Mouse (Mus musculus) stomach, embryonic 15.5 days (tissue): ENCODE data around the gene Alkbh2. TPM values are rescaled to one million over a fixed set of nuclear protein-coding genes. Genes with fewer than 3 reads are reported as not detected.

ENCODE experiments used
- ATAC-seq: fragments of 200-750 bp; cut with Nextera tagmentation; 2 replicates; pipeline ENCODE4 v1.8.0; 2017; ENCODE audit warnings: low read depth, moderate number of reproducible peaks, moderate TSS enrichment; ENCODE audit not compliant: insufficient read depth, low FRiP score
- H3K27ac ChIP-seq: fragments of 300-500 bp; sonication (generic); 2 replicates; pipeline ENCODE4 v1.5.1; 2015; ENCODE audit warnings: mild to moderate bottlenecking, inconsistent platforms
- H3K27me3 ChIP-seq: fragments of 300-500 bp; sonication (generic); replicated peaks from 2 replicates; pipeline ENCODE4 v1.6.1; 2015; ENCODE audit warnings: inconsistent platforms
- H3K36me3 ChIP-seq: fragments of 300-500 bp; sonication (generic); 2 replicates; pipeline ENCODE4 v1.6.1; 2015; ENCODE audit warnings: inconsistent platforms
- H3K4me1 ChIP-seq: fragments of 300-500 bp; sonication (generic); 2 replicates; pipeline ENCODE4 v1.6.1; 2015; ENCODE audit warnings: inconsistent platforms
- H3K4me2 ChIP-seq: fragments of 300-500 bp; sonication (generic); 2 replicates; pipeline ENCODE4 v1.6.1; 2015; ENCODE audit warnings: mild to moderate bottlenecking, inconsistent platforms
- H3K4me3 ChIP-seq: fragments of 300-500 bp; sonication (generic); replicated peaks from 2 replicates; pipeline ENCODE4 v1.5.1; 2015; ENCODE audit warnings: inconsistent platforms
- H3K9ac ChIP-seq: fragments of 300-500 bp; sonication (generic); 2 replicates; pipeline ENCODE4 v1.6.1; 2015; ENCODE audit warnings: inconsistent platforms
- H3K9me3 ChIP-seq: fragments of 300-500 bp; sonication (generic); 2 replicates; pipeline ENCODE4 v1.6.1; 2016; ENCODE audit warnings: inconsistent platforms
- WGBS: fragments of 180-500 bp; shearing (Covaris S2); methylation state at CpG from one replicate; pipeline ENCODE4 v1.1.7; 2015; 5-methylcytosine and 5-hydroxymethylcytosine counted together
- polyA plus RNA-seq: library from polyadenylated mRNA; unstranded; fragments of >200 nt; fragmentation: Nextera tagmentation; extraction: Ambion mirVana; gene quantifications from 2 replicates; pipeline ENCODE4 v1.2.1, GENCODE M21; 2015

Gene Alkbh2
- polyA plus RNA-seq, 1 experiment from 2014 or later = 13.3 TPM

DNA sequence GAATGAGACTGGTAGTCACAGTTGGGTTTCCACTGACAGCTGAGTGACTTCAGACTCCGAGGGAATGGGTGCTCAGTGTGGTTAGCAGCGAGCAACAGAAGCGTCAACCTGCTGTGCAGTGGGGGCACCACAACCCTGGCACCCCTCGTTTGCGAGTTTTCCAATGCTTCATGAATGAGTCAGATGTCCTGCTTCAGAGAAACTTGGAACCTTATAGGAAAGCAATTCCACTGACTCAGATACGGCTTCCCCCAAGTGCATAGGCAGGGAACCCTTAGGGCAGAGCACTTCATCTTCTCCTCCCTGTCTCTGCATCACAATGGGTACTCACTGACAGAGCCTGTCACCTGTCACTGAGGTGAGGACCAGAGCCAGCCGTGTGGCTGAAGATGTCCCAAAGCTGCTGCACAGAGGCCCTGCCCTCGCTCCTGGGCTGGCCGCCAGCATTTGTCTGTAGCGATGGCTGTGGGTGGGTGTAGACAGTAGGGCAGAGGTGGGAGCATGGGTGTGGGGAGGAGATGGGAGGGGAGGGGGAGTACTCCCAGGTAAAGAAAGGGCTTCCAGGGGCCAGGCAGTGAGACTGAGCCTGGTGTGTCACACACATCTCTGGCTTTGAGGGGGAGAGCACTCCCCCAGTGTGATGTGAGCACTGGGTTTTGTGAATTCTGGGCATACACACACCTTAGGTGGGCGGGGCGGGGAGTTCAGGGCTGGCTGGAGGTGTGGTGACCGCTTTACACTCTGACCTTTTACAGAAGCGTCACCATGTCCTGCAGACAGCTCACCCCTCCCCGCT, 9.7 kb upstream of the Alkbh2 start:
- Histone ChIP-seq H3K27me3 (no peaks in the 10 kb centered on the region), H3K4me3 (no peak overlapping the region), H3K9ac (no peak overlapping the region), H3K36me3 (no peaks in the 10 kb centered on the region; the same call in 1 of the 2 replicates), H3K4me2 (no peak overlapping the region), H3K4me1 (peaks cover 32% of the 10 kb centered on the region), H3K9me3 (no peaks in the 10 kb centered on the region), H3K27ac (peak overlapping the region; percentile 65; the same call in 1 of the 2 replicates)
- WGBS = 74% methylated on average over 15 of the region's 15 CpGs
- no peak for ATAC-seq

DNA sequence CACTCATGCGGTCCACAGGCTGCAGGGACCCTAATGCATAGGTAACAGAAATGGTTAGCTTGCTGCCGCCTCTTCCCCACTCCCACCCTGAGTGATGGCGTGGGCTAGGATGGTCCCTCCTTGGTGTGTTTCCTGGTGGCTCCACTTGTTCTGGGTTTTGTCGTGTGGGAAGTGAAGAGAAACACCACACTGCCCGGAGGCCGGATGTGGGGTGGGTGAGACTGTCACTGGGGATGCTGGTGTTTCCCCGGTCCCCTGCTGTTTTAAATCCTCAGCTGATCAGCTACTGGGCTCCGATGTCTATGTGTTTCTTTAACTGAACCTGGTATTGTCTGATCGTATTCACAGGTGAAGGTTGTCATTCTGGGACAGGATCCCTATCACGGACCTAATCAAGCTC, 7.5 kb upstream of the Alkbh2 start:
- no peak overlapping the region for H3K4me3 ChIP-seq
- H3K4me2 ChIP-seq = no peak overlapping the region
- no peaks in the 10 kb centered on the region; the same call in 1 of the 2 replicates for H3K36me3 ChIP-seq
- H3K27ac ChIP-seq = no peak overlapping the region
- no peak overlapping the region for H3K9ac ChIP-seq
- no peak for ATAC-seq
- WGBS = 90% methylated on average over 10 of the region's 10 CpGs
- no peaks in the 10 kb centered on the region for H3K27me3 ChIP-seq
- peaks cover 45% of the 10 kb centered on the region for H3K4me1 ChIP-seq
- H3K9me3 ChIP-seq = no peaks in the 10 kb centered on the region

DNA sequence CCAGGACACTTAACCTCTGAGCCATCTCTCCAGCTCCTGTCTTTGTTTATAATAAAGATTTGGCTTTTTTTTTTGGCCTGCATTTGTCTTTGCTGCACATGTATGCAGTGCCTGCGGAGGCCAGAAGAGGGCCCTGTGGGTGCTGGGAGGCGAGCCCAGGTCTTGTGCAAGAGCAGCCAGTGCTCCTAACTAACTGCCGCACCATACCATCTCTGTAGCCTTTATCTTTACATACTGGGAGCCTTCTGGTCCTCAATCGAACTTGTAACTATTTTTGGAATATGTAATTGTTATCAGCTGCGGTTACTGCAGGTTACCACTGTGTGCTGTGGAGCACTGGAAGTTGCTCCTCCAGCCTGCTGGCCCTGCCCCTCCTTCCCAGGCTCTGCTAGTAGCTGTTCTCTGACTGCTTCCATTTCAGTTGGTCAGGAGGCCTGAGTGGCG, 6.1 kb upstream of the Alkbh2 start:
- Histone ChIP-seq H3K36me3 (no peaks in the 10 kb centered on the region; the same call in 1 of the 2 replicates), H3K4me1 (peaks cover 46% of the 10 kb centered on the region), H3K9ac (no peak overlapping the region), H3K27ac (peak overlapping the region; percentile 35; the same call in 1 of the 2 replicates), H3K27me3 (no peaks in the 10 kb centered on the region), H3K4me3 (no peak overlapping the region), H3K4me2 (no peak overlapping the region), H3K9me3 (no peaks in the 10 kb centered on the region)
- ATAC-seq = peak; percentile 6; the same call in 1 of the 2 replicates
- WGBS = 49% methylated on average over 6 of the region's 6 CpGs

DNA sequence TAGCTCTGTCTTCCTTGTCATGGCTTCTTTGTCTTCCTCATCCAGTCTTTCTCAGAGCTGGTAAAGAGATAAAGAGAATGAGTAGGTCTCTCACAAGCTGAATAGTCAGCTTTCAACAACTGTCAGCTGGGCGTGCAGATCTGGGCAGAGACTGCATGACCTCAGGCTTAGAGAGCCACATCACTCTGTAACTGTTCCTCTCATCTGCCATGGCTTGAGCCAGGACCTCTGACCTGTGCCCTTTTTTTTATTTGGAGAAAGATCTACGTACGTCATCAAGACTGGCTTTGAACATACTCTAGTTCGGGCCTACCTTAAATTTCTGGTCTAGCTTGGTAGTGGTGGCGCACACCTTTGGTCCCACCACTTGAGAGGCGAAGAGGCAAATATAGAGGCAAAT, 4.8 kb upstream of the Alkbh2 start:
- H3K9me3 ChIP-seq = no peaks in the 10 kb centered on the region
- no peak overlapping the region for H3K27ac ChIP-seq
- H3K4me2 ChIP-seq = no peak overlapping the region
- no peaks in the 10 kb centered on the region for H3K27me3 ChIP-seq
- no peak overlapping the region for H3K4me3 ChIP-seq
- ATAC-seq = no peak
- H3K36me3 ChIP-seq = no peaks in the 10 kb centered on the region; the same call in 1 of the 2 replicates
- WGBS = 88% methylated on average over 6 of the region's 6 CpGs
- peaks cover 34% of the 10 kb centered on the region for H3K4me1 ChIP-seq
- H3K9ac ChIP-seq = no peak overlapping the region

DNA sequence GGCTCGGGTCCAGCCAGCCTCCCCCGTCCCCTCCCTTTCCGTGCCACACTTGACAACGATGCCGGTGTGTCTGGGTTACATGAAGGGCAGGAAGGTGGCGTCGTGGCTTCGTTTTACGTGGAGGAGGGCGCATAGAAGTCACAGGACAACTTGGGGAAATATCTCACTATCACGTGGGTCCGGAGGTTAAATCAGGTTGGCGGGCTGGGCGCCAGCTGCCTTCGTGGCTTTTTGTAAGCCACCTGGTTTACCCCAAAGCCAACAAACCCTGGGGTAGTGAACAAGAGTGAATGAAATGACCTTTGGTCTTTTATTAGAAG, 3.5 kb upstream of the Alkbh2 start:
- peak overlapping the region; percentile 65 for H3K4me3 ChIP-seq
- H3K27ac ChIP-seq = peak overlapping the region; percentile 82
- H3K9me3 ChIP-seq = no peaks in the 10 kb centered on the region
- ATAC-seq = no peak
- H3K4me1 ChIP-seq = peaks cover 33% of the 10 kb centered on the region
- peak overlapping the region; percentile 43; the same call in 1 of the 2 replicates for H3K9ac ChIP-seq
- WGBS = under 1% methylated on average over 15 of the region's 15 CpGs
- H3K27me3 ChIP-seq = no peaks in the 10 kb centered on the region
- no peaks in the 10 kb centered on the region; the same call in 1 of the 2 replicates for H3K36me3 ChIP-seq
- H3K4me2 ChIP-seq = peak overlapping the region; percentile 99

DNA sequence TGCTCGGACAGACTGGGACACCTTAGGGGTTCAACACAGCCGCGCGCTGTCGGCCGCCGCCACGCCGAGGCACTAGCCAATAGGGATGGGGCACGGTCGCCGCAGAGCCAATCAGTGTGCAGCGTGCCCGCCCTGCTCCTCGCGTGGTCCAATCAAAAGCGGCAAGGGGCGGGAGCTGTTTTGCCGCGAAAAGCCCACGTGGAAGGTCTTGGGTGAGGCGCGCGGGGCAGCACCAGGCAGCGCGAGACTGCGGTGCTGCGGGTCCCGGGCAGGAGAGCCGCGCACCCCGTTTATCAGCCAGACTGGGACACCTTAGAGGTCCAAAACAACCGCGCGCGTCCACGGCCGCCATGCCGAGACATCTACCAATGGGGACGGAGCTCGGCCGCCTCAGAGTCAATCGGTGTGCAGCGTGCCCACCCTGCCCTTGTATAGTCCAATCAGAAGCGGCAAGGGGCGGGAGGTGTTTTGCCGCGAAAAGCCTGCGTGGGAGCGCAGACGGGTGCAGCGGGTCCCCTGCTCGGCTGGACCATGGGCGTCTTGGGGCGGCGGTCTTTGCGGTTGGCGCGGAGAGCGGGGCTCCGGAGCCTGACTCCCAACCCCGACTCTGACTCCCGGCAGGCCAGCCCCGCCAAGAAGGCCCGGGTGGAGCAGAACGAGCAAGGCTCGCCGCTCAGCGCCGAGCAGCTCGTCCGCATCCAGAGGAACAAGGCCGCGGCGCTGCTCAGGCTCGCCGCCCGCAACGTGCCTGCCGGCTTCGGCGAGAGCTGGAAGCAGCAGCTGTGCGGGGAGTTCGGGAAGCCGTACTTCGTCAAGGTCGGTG, 2.9 kb upstream of the Alkbh2 start:
- H3K36me3 ChIP-seq = no peaks in the 10 kb centered on the region; the same call in 1 of the 2 replicates
- peak overlapping the region; percentile 65 for H3K4me3 ChIP-seq
- H3K4me2 ChIP-seq = peak overlapping the region; percentile 99
- WGBS = under 1% methylated on average over 82 of the region's 87 CpGs
- H3K9me3 ChIP-seq = no peaks in the 10 kb centered on the region
- H3K27me3 ChIP-seq = no peaks in the 10 kb centered on the region
- peaks cover 33% of the 10 kb centered on the region for H3K4me1 ChIP-seq
- peak overlapping the region; percentile 82 for H3K27ac ChIP-seq
- peak overlapping the region; percentile 43; the same call in 1 of the 2 replicates for H3K9ac ChIP-seq
- peak; percentile 96 for ATAC-seq

DNA sequence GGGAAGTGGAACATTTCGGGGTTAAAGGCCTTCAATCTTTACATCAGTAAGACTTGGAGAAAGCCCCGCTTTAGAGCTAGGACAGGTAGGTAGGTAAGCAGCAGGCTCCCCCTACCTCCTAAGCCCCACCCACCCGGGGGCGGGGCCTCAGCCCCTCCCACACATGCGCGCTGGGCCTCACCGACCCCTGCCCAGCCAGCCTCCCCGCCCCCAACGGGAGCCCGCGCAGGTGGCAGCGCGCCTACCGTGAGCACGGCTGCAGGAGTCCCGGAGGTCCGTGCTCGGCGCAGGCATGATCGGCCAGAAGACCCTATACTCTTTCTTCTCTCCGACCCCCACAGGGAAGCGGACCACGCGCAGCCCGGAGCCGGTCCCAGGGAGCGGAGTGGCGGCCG, 2.2 kb upstream of the Alkbh2 start, which contains the start of gene Ung:
Gene Ung (plus strand): TSS at position 176 of the 395 bp plus-strand sequence.
- WGBS = under 1% methylated on average over 27 of the region's 29 CpGs

DNA sequence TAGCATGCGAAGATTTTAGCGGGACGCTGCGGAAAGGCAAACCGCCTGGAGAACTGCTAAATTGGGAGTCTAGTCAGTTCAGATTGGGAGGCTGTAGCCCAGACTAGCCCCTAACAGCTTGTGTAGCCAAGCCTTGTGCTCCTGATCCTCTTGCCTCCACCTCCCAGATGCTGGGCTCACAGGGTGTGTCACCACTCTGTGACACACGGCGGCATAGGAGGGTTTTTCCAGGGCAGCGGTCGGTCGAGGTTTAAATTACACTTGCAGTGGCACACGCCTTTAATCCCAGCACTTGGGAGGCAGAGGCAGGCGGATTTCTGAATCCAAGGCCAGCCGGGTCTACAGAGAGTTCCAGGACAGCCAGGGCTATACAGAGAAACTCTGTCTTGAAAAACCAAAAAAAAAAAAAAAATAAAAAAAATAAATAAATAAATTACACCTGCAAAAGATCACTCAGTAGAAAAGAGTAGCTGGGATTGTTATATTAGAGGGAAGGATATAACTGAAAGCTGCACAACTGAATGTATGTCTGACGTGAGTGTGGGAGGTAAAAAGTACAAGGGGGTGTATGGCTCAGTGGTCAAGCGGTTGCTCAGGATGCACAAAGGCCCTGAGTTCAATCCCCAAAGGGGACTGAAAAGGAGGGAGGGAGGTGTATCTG, 1.7 kb upstream of the Alkbh2 start:
- Histone ChIP-seq H3K4me2 (peak overlapping the region; percentile 99), H3K27ac (no peak overlapping the region), H3K36me3 (0 out of 2 replicates have a peak, but pooled peaks cover 3% of the 10 kb centered on the region), H3K27me3 (no peaks in the 10 kb centered on the region), H3K4me1 (peaks cover 33% of the 10 kb centered on the region), H3K9me3 (no peaks in the 10 kb centered on the region), H3K9ac (no peak overlapping the region), H3K4me3 (peak overlapping the region; percentile 65)
- 74% methylated on average over 15 of the region's 15 CpGs for WGBS
- ATAC-seq = no peak

More for the DNA sequence above, 2.2 kb upstream of the Alkbh2 start, which contains the start of gene Ung:
- Histone ChIP-seq H3K9ac (peak within 1 kb of the TSS; percentile 43), H3K4me2 (peak within 1 kb of the TSS; percentile 99), H3K36me3 (peaks cover 3% of the 10 kb centered on the region; the same call in 1 of the 2 replicates), H3K9me3 (no peaks in the 10 kb centered on the region), H3K4me1 (peaks cover 33% of the 10 kb centered on the region), H3K27me3 (no peaks in the 10 kb centered on the region), H3K27ac (peak within 1 kb of the TSS; percentile 82), H3K4me3 (peak within 1 kb of the TSS; percentile 65)
- peak; percentile 25 for ATAC-seq

DNA sequence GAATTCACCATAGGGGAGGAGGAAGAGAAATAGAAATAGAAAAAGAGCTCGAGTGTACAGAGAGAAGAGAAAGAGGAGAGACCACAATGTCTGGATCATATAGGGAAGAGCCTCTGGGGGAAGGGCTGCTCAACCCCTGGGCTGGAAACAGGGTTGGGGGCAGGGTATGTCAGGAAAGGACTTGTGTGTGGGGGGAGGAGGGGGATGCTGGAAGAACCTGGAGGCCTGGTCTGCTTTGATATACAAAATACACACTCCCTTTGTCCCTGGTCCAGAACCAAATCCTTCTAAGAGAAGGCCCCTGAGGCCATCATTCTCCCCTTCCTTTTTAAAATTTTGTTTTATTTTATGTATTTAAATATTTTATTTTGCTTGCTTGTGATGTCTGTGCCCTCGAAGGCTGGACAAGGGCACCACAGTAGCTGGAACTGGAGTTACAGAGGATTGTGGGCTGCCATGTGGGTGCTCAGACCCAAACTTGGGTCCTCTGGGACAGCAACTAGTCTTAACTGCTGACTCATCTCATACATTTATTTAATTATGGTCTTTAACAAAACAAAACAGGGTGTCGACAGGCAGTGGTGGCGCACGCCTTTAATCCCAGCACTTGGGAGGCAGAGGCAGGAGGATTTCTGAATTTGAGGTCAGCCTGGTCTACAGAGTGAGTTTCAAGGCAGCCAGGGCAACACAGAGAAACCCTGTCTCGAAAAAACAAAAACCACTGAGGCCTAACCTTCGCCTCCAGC, 1.3 kb downstream of the Alkbh2 start:
- ATAC-seq = no peak
- H3K4me1 ChIP-seq = peaks cover 15% of the 10 kb centered on the region
- H3K36me3 ChIP-seq = peaks cover 25% of the 10 kb centered on the region
- H3K9ac ChIP-seq = no peak overlapping the region
- no peaks in the 10 kb centered on the region for H3K27me3 ChIP-seq
- peak overlapping the region; percentile 72; the same call in 1 of the 2 replicates for H3K4me3 ChIP-seq
- 82% methylated on average over 7 of the region's 7 CpGs for WGBS
- H3K27ac ChIP-seq = peak overlapping the region; percentile 93; the same call in 1 of the 2 replicates
- H3K9me3 ChIP-seq = no peaks in the 10 kb centered on the region
- peak overlapping the region; percentile 99 for H3K4me2 ChIP-seq

DNA sequence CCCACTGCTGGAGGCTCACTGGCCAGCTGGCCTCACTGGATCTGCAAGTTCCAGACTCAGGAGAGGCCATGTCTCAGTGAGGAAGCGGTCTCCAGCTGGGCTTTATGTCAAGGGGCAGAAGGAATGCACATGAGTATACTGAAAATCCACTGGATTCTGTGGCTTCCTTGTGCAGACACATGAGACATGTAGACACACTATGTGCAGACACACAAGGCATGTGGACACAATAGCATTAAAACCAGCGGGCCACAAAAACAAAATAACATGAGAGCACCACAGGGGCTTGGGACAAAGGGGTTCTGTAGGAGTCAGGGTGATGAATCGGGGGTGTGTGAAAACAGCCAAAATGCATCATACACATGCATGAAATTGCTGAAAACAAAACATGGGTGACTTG, 2.0 kb downstream of the Alkbh2 start:
- no peaks in the 10 kb centered on the region for H3K9me3 ChIP-seq
- no peaks in the 10 kb centered on the region for H3K27me3 ChIP-seq
- H3K4me2 ChIP-seq = no peak overlapping the region
- no peak overlapping the region for H3K9ac ChIP-seq
- ATAC-seq = no peak
- 93% methylated on average over 3 of the region's 3 CpGs for WGBS
- H3K4me1 ChIP-seq = peaks cover 10% of the 10 kb centered on the region
- H3K4me3 ChIP-seq = no peak overlapping the region
- no peak overlapping the region for H3K27ac ChIP-seq
- H3K36me3 ChIP-seq = peaks cover 31% of the 10 kb centered on the region

DNA sequence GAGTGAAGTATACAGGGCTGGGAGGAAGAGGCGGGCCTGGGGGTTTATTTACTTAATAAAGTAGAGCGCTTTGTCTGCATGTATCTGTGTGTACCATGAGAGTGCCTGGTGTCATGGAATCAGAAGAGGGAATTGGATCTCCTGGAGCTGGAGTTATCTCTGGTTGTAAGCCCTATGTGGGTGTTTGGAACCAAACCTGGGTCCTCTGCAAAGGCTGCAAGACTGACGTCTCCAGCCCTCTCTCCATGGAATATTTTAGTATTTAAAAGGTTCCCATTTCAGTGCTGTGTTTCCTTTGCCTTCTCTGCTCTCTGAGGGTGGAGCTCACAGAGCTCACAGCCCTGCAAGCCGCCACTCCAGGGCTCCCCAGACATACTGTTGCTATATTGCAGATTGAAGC, 8.2 kb downstream of the Alkbh2 start:
- Histone ChIP-seq H3K36me3 (peaks cover 51% of the 10 kb centered on the region), H3K9ac (no peak overlapping the region), H3K27me3 (no peaks in the 10 kb centered on the region), H3K4me2 (no peak overlapping the region), H3K27ac (no peak overlapping the region; the same call in 1 of the 2 replicates), H3K4me3 (no peak overlapping the region), H3K4me1 (no peaks in the 10 kb centered on the region), H3K9me3 (no peaks in the 10 kb centered on the region)
- 87% methylated on average over 4 of the region's 4 CpGs for WGBS
- no peak for ATAC-seq
